8 mouse cellular contexts compared by ENCODE assay signal in genomic region chr2:3474861-3475283, GRCm38 (mm10). TPM values are rescaled to one million over a fixed set of nuclear protein-coding genes. Genes with fewer than 3 reads are reported as not detected.
DNase-seq lines count a peak whose midpoint lies in the region; ATAC-seq lines count a peak whose summit lies in the region.

TSS of gene Suv39h2 (minus strand) at chr2:3475031.

- ATAC-seq in megakaryocyte progenitor cell, adult 5-6 weeks (replicated peaks; ENCODE audit: poor library complexity) = peak; percentile 91

- peak; percentile 94 for DNase-seq in adipocyte (ENCODE audit: low spot score)
- peak; percentile 96 for DNase-seq in embryo, embryonic 10 days (ENCODE audit: low spot score)
- DNase-seq in gastrocnemius, postnatal 10 days = peak; percentile 98
- DNase-seq in induced T-regulatory cell, adult 2 months (ENCODE audit: low read depth) = peak; percentile 98
- peak; percentile 83 to 94 for DNase-seq in left cerebral cortex, adult 9 months (ENCODE audit: low spot score in 2 of 2)
- peak; percentile 96 for DNase-seq in right cerebral cortex, postnatal 14 days
- peak; percentile 93 to 98 for DNase-seq in urinary bladder, postnatal 36 days (ENCODE audit: low spot score in 2 of 2)

RNA-seq across cellular contexts. Expression of gene Suv39h2, which starts in this region (rescaled TPM):
- 1 to 10 TPM; 1.3 to 1.8 TPM for total RNA-seq in gastrocnemius, postnatal 10 days (2021)
- 16.9 and 20.0 TPM in 2 replicates for total RNA-seq in megakaryocyte progenitor cell, adult 5-6 weeks (2015)
- total RNA-seq in megakaryocyte progenitor cell, adult 5-6 weeks (2017) = 15.6 and 17.4 TPM in 2 replicates

Comparison
In these comparisons a context has a peak if more than half of its experiments do, and no peak if none do; other contexts are left out.
1. Peak in every context shown above with its lines: DNase-seq and ATAC-seq.
2. RNA of gene Suv39h2 (total RNA-seq): 15.6 to 20.0 TPM in megakaryocyte progenitor cell, adult 5-6 weeks; 1.3 to 1.8 TPM in gastrocnemius, postnatal 10 days; every median in the first group is over 4 times any median in the second.